ENCODE assay signal across 17 mouse cellular contexts in the genomic region with DNA sequence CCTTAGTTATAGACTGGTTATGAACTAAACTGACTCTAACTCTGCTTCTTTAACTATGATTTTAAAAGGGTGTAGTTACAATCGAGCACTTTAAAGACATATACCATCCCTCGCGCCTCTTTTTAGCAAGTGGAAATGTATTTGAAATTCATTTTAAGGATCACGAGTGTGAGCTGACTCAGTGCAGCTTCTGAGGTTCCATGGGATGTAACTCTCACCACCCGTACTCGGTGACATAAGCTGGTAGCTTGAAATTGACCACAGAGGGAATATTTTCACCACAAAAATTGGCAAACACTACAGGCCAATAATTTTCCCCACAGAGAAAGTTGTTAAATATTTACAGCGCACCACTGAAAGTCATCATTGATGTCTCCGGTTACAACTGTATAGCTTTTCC.
"Had no signal": no experiment of that assay in that cellular context is flagged by ENCODE, and none has a peak within 500 bp of the region (broad histone marks: within the 10 kb centered on the region; RNA-seq: fewer than 3 reads in every experiment).

No protein-coding gene starts in this region.

- H3K27ac ChIP-seq: neural tube, embryonic 12.5 days; neural tube, embryonic 13.5 days; neural tube, embryonic 15.5 days; stomach, embryonic 15.5 days; stomach, postnatal 0 days had no signal

- H3K36me3 ChIP-seq: neural tube, embryonic 12.5 days; neural tube, embryonic 13.5 days; neural tube, embryonic 15.5 days; stomach, embryonic 15.5 days had no signal

- H3K4me1 ChIP-seq: neural tube, embryonic 12.5 days; neural tube, embryonic 15.5 days; stomach, embryonic 15.5 days had no signal

- DNase-seq: retina, postnatal 1 day; right cerebral cortex, adult 18-20 months; right cerebral cortex, postnatal 14 days; right cerebral cortex, postnatal 25 days; right cerebral cortex, postnatal 4 days; spleen, adult 18-20 months; thymus, adult 18-20 months; thymus, adult 2 months; thymus, postnatal 14 days; thymus, postnatal 25 days; thymus, postnatal 36 days; thymus, postnatal 4 days had no signal

- H3K27me3 ChIP-seq: neural tube, embryonic 12.5 days; neural tube, embryonic 13.5 days; neural tube, embryonic 15.5 days; stomach, embryonic 15.5 days had no signal

- H3K4me3 ChIP-seq: neural tube, embryonic 12.5 days; neural tube, embryonic 13.5 days; neural tube, embryonic 15.5 days; stomach, embryonic 15.5 days had no signal
